Mouse (Mus musculus): ENCODE results near the gene Ifnk.

The Ifnk gene

GRCm38 (mm10) chr4:35151756-35152155, at the start of gene Ifnk:
TSS of gene Ifnk (plus strand) at chr4:35152056.
- DNase-seq: no peak

GRCm38 (mm10) chr4:35105115-35105773, 46.6 kb upstream of the Ifnk start:
- DNase-seq: no peak

GRCm38 (mm10) chr4:35112452-35112851, 39.4 kb upstream of the Ifnk start:
- DNase-seq: no peak

- no peak for DNase-seq
Measured at GRCm38 (mm10) chr4:35113516-35114248, 38.2 kb upstream of the Ifnk start.

- DNase-seq: no peak
Measured at GRCm38 (mm10) chr4:35114950-35115349, 36.9 kb upstream of the Ifnk start.

GRCm38 (mm10) chr4:35115933-35116332, 35.9 kb upstream of the Ifnk start:
- DNase-seq: no peak

GRCm38 (mm10) chr4:35117144-35117543, 34.7 kb upstream of the Ifnk start:
- no peak for DNase-seq

GRCm38 (mm10) chr4:35118851-35119250, 33.0 kb upstream of the Ifnk start:
- DNase-seq: no peak

GRCm38 (mm10) chr4:35120159-35120558, 31.7 kb upstream of the Ifnk start:
- no peak for DNase-seq

- no peak for DNase-seq
Measured at GRCm38 (mm10) chr4:35120575-35120974, 31.3 kb upstream of the Ifnk start.

GRCm38 (mm10) chr4:35121060-35121459, 30.8 kb upstream of the Ifnk start:
- no peak for DNase-seq

- DNase-seq: no peak
Measured at GRCm38 (mm10) chr4:35123087-35123486, 28.8 kb upstream of the Ifnk start.

GRCm38 (mm10) chr4:35124027-35124426, 27.8 kb upstream of the Ifnk start:
- no peak for DNase-seq

- DNase-seq: no peak
Measured at GRCm38 (mm10) chr4:35125299-35125777, 26.5 kb upstream of the Ifnk start.

GRCm38 (mm10) chr4:35126776-35127175, 25.1 kb upstream of the Ifnk start:
- no peak for DNase-seq

GRCm38 (mm10) chr4:35127759-35128158, 24.1 kb upstream of the Ifnk start:
- DNase-seq: no peak

- no peak for DNase-seq
Measured at GRCm38 (mm10) chr4:35130411-35130948, 21.4 kb upstream of the Ifnk start.

GRCm38 (mm10) chr4:35131592-35131991, 20.3 kb upstream of the Ifnk start:
- no peak for DNase-seq

GRCm38 (mm10) chr4:35133411-35133810, 18.4 kb upstream of the Ifnk start:
- DNase-seq: no peak

GRCm38 (mm10) chr4:35134846-35135611, 16.8 kb upstream of the Ifnk start:
- DNase-seq: no peak

- no peak for DNase-seq
Measured at GRCm38 (mm10) chr4:35135806-35136205, 16.1 kb upstream of the Ifnk start.

- no peak for DNase-seq
Measured at GRCm38 (mm10) chr4:35136996-35137395, 14.9 kb upstream of the Ifnk start.

- peak; percentile 48 for DNase-seq
Measured at GRCm38 (mm10) chr4:35138077-35138476, 13.8 kb upstream of the Ifnk start.
